Mouse (Mus musculus) layer of hippocampus, postnatal 14 days (tissue): Measurements from ENCODE around the gene Cd3e. TPM values are rescaled to one million over a fixed set of nuclear protein-coding genes. Genes with fewer than 3 reads are reported as not detected.
A peak's percentile ranks its signal among the peaks of the same experiment; 100 is the strongest.
"Not testable (repeated sequence)": the region's sequence is repeated elsewhere in the genome, so short reads cannot be mapped to it uniquely, and the experiment has no call there.

Source experiments
- DNase-seq, 2 experiments: peaks; one replicate each; pipeline ENCODE4 v3.0.0; 2021 to 2022; ENCODE audit warnings: low spot score in 2 of 2, mixed read lengths in 1 of 2
- long read RNA-seq, 2 experiments: library from polyadenylated mRNA; stranded (forward); transcript quantifications; one replicate each; pipeline ENCODE4 v2.0.0; 2021
- total RNA-seq, 2 experiments: library from RNA; stranded (reverse); gene quantifications; 2 replicates each; pipeline ENCODE4 v1.2.3; 2021

Cd3e gene
- total RNA-seq: not detected
- long read RNA-seq, experiment 1: 0 reads
- long read RNA-seq, experiment 2: 0 reads

GRCm38 (mm10) chr9:45009180-45010078, at the start of gene Cd3e:
Gene Cd3e, minus strand, starts transcription at chr9:45009627.
- DNase-seq: no peak

DNA sequence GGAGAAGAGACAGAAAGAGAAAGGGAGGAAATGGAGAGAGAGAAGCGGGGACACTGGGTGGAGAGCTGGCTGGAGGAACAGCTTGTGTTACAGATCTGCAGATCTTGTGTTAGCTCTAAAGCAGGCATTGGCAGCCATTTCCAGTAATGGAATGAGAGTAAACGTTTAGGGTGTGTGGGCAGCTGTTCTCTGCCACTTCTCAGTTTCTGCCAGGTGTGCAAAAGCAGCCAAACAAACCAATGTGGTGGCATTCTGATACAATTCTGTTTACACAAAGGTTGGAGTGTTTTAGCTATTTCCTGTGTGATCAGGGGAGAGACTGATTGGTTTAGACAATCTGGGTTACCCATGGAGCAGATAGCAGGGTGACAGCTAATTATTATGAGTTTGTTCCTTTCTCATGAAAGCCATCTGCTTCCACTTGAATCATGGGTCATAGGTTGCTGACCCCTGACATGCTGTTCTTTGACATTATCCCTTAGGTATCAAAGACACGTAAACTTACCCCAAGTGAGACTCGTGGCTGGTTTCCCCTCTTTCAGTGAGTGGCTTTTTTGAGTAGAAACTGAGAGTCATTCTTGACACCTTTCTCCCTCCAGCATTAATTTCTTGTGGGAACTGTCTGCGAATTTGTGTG, 49.0 kb upstream of the Cd3e start:
- peak in 1 of 2 experiments; percentile 12 for DNase-seq

DNA sequence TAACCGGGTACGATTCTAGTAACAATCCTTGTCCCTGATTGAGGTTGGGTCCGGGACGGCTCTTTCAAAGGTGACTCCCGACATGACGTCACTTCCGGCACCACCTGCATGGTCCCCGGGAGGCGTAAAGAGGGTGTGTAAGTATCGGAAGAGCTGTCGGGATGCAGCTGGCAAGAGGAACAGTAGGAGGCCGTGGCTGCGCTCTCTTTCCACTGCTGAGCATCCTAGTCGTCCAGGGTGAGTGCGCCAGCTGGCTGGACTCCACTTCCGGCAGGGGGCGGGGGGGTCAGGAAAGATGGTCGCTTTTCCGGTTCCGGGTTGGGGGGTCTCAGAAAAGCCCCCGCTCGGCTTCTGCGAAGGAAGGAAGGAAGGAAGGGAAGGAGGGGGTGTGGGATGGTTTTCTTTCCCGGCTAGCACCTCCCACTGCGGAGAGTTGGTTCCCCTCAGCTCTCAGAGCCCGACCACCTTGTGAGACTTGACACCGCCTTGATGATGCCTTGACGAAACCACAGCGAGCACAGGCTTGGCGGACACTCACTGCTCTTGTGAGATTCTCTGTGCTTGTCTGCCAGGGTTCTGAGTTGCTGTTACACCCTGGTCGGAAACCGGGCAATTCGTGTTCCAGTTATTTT, 45.8 kb upstream of the Cd3e start, which contains the start of gene Mpzl3:
Mpzl3 (plus strand) TSS at position 105 of the 632 bp plus-strand sequence.
- DNase-seq: peak; percentile 90 to 92

- no peak for DNase-seq
Measured at GRCm38 (mm10) chr9:45050301-45050700, 40.9 kb upstream of the Cd3e start.

DNA sequence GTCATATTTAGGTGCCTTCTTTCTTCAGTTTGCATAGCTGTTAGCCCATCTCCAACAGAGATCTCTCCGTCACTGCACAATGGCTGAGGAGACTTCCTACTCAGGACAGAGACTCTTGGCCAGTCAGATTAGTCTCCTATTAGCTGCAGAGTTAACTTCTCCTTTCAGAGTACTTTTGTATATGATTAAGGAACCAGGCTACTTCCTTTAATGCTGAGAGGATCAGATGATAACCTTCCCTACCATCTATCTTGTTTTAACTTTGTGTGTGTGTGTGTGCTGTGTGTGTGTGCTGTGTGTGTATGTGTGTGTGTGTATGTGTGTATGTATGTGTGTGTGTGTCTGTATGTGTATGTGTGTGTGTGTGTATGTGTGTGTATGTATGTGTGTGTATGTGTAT, 40.3 kb upstream of the Cd3e start:
- DNase-seq: no peak

GRCm38 (mm10) chr9:45048511-45048910, 39.1 kb upstream of the Cd3e start:
- DNase-seq: peak in 1 of 2 experiments; percentile 36

DNA sequence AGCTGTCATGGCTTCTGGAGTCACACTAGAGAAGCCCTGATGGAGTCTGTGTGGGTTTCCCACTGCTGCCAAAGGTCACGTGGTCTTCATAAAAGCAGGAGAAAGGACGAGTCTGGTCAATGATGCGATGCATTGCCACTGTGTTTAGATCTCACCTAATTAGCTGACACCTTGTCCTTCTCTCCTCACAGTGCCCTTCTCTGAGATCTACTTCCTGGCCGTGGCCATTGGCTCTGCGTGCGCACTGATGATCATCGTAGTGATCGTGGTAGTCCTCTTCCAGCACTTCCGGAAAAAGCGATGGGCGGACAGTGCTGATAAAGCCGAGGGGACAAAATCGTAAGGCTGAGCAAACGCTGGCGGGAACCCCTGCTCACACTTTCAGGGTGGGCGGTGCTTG, 37.5 kb upstream of the Cd3e start:
- no peak for DNase-seq

DNA sequence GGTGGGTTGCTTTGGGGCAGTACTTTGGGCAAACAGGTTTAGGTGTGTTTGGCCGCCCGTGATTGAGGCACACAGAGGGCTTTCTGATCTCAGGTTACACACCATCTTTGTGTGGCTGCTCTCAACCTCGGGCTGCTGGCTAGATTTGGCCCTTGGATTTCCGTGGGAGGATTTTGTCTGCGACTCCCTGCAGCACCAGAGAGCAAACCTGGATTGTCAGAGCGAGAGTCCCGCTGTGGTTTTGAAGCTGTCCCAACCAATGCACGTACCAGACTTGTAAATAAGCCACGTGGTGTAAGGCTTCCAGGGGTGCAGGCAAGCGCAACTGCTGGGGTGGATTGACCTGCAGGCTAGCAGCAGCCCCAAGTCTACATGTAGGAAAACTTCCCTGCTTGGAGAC, 33.5 kb upstream of the Cd3e start:
- DNase-seq: no peak

GRCm38 (mm10) chr9:45042056-45042720, 32.8 kb upstream of the Cd3e start:
- DNase-seq: no peak

DNA sequence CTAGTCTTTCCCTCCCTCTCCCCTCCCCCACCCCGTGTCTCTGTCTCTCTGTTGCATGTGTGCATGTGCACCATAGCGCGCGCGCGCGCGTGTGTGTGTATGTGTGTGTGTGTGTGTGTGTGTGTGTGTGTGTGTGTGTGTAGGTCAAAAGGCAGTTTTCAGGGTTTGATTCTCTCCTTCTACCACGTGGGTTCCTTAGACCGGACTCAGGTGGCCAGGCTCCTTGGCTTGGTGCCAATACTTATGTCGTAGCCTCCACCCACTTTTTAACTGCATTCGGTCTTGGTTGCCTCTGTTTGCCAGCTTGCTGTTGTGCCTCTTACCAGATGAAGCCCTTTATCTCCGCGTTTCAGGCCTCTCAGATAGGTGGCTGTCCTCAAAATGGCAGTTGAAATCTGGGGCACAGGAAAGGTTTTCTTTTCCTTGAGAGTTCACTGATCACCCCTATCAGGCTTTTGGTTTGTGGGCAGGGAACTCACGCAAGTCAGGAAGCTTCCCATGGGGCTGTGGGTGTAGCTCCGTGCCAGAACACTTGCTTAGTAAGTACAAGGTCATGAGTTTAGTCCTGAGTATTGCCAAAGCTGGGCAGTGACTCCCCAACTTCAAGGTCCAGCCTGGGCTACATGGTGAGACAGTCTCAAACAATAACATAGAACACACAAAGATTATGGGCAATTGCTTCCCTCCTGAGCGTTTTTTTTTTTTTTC, 31.9 kb upstream of the Cd3e start:
- no peak for DNase-seq

DNA sequence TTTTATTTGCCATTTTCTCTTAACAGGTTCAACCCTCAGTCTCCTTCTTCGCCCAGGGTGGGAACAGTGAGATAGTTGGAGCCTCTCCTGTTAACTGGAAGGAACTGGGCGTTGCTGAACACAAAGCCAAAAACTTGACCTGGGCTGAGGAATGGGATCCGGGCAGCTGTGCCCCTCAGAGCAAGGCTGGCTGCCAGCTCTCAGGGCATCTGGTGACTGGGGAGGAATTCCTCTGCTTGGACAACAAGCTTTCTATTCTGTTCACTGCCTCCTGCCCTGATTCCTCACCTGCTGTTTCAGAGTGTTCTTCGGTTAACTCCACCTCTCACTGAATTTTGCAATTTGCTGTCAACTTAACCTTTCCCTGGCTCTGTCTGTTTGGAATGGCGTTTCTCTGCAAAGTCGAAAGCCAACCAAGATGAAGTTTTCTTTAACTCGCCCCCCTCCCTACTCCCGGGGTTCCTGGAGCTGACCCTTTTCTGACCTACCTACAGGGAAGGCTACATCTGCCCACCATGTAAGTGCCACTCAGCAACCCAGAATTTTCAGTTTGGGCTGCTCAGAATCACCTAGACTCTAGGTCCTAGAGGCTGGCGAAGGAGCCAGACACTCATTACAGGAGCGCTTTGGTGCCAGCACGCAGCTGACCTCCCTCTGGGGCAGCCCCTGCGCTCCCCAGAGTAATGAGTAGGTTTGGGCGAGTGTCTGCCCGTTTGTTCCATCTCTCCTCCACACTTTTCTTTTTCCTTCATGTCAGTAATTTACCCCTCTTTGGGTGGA, 30.8 kb upstream of the Cd3e start:
- DNase-seq: no peak

GRCm38 (mm10) chr9:45039499-45039898, 30.1 kb upstream of the Cd3e start, which contains the start of gene Mpzl2:
Gene Mpzl2, plus strand, starts transcription at chr9:45039799.
- no peak for DNase-seq

GRCm38 (mm10) chr9:45037803-45038202, 28.4 kb upstream of the Cd3e start:
- not testable (repeated sequence) for DNase-seq

DNA sequence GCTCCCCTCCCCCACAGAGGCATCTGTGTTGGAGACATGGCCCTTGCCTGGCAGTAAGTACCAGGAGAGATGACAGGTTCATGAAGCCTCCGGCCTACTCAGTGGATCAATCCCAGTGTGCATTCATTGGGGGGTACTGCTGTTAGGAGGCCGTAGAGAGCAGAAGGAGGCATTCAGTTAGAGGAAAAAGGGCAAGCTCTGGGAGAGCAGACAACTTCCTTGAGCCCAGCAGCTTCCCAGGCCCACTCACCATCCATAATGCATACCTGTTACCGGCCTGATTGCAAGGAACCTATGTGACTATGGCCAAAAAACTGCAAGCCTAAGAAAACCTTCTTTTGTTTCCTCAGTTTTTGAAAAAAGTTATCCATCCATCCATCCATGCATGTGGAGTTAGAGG, 25.1 kb upstream of the Cd3e start:
- no peak for DNase-seq

DNA sequence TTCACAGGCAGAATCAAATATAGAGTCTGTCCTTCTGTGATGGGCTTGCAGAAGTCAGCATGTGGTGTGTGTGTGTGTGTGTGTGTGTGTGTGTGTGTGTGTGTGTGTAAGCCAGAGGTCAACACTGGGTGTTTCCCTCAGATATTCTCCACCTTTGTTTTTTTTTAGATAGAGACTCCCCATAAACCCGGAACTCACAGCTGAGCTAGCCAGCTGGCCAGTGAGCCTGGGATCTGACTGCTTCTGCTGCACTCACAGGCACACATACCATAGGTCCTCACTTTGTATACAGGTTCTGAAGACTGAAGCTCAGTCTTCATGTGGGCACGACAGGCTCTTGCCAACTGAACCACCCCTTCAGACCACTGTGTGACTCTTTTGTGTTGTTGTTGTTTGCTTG, 22.8 kb upstream of the Cd3e start:
- DNase-seq: no peak

DNA sequence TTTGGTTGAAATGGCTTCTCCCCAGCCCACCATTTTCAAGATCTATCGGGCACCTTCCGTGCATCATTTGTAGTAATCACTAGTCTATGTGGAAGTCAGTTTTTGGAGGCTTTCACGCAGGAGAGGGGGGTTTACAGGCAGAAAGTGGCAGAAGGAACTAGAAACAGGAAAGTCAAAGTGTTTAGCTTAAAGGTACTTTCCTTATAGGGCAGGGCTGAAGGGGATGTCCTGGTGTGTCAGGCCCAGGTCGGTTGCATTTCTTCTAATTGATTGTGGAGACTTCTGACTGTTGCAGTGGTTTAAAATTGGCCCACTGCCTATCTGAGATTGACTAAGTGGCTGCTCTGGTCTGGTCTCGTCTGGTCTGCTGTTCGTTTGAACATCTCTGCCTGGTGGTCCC, 20.9 kb upstream of the Cd3e start:
- DNase-seq: no peak

DNA sequence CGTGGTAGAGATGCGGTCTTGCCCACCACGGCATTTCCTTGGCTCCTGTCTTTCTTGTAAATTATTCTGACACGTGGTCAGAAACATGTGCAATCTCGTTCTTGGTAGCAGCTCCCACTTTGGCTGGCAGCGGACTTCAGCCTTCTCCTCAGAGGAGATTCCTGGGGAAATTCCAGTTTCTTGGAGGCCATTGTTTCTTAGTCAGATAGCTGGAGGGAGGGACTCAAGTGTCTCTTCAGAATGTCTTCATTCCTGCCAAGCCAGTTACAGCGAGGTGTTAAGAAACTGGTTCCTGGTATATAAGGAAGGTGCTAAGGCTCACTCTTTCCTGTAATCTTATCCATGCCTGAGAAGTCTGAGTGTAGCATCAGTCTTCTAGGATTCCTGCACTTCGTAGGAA, 17.9 kb upstream of the Cd3e start:
- DNase-seq: no peak

DNA sequence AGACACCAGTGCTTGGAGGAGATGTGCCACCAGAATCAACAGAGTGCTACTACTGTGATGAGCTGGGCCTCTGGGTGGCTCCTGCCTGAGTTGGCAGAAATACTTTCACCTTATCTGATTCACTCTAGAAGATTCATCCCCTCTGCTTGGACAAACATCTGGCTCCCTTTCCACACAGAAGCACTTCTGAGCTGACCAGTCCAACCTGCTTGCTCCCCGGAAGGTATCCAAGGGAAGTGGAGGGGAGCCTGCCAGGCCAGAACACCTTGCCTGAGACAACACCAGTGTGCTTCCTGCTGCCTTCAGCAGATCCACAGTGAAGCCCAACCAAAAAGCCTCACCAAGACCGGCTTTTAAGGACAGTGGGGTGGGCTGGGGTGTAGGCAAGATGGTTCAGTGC, 14.8 kb upstream of the Cd3e start:
- DNase-seq: no peak

DNA sequence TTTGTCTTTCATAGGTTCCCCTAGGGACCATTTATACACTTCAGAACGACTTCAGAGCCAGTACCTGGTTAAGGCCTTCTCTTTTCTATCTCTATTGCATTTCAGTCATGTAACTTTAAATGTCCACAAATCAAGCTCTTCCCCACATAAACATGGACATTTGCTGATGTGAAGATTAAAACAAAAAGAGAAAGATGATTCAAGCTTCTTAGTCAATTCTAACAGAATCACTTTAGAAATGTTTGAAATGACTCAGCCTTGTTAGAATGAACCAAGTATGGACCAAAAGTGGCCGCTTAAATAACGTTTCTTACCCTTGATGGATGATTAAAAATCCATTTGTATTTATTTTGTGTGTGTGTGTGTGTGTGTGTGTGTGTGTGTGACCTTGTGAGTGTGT, 14.2 kb upstream of the Cd3e start:
- DNase-seq: no peak

DNA sequence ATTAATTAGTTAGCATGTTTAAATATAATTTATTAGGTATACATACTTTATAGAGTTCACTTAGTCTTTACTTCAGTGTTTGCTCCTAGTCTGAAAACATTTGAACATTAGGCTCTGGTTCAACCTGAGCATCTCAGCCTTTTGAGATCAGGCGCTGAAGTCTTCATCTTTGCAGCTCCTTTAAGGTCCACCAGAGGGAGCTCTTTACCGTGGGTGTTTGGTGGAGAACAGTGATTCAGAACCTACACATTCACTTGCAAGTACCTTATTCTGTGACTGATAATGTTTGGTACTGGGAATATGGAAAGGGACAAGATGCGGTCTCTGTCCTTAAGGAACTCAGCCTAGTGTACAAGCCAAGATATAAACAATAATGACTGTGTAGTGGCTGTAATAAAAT, 13.4 kb upstream of the Cd3e start:
- DNase-seq: peak; percentile 32 to 48
